Mouse (Mus musculus) kidney, postnatal 0 days (tissue): ENCODE results near the gene Rbpjl. TPM values are rescaled to one million over a fixed set of nuclear protein-coding genes. Genes with fewer than 3 reads are reported as not detected.

Experiments
- ATAC-seq: fragments of 200-750 bp; cut with Nextera tagmentation; replicated peaks from 2 replicates; pipeline ENCODE4 v1.8.0; 2017; ENCODE audit warnings: low read depth, moderate number of reproducible peaks, moderate TSS enrichment, moderate library complexity; ENCODE audit not compliant: low FRiP score
- DNase-seq: peaks from one replicate; pipeline ENCODE4 v3.0.0-alpha.2; 2016; ENCODE audit warnings: low spot score
- H3K27ac ChIP-seq: fragments of 300-500 bp; sonication (generic); 2 replicates; pipeline ENCODE4 v1.5.1; 2014; ENCODE audit warnings: mild to moderate bottlenecking
- H3K27me3 ChIP-seq: fragments of 300-500 bp; sonication (generic); 2 replicates; pipeline ENCODE4 v1.6.1; 2014; ENCODE audit warnings: low read length, mixed read lengths; ENCODE audit not compliant: insufficient read depth
- H3K36me3 ChIP-seq: fragments of 300-500 bp; sonication (generic); 2 replicates; pipeline ENCODE4 v1.6.1; 2014; ENCODE audit warnings: low read length, mixed read lengths; ENCODE audit not compliant: insufficient read depth
- H3K4me1 ChIP-seq: fragments of 300-500 bp; sonication (generic); replicated peaks from 2 replicates; pipeline ENCODE4 v1.6.1; 2014; ENCODE audit warnings: antibody characterized with exemption, low read length, mixed read lengths; ENCODE audit not compliant: insufficient read depth
- H3K4me2 ChIP-seq: fragments of 300-500 bp; sonication (generic); 2 replicates; pipeline ENCODE4 v1.6.1; 2014; ENCODE audit warnings: mild to moderate bottlenecking, low read length, moderate library complexity, mixed read lengths
- H3K4me3 ChIP-seq: fragments of 300-500 bp; sonication (generic); replicated peaks from 2 replicates; pipeline ENCODE4 v1.5.1; 2014; ENCODE audit warnings: low read depth, low read length
- H3K9ac ChIP-seq: fragments of 300-500 bp; sonication (generic); 2 replicates; pipeline ENCODE4 v1.6.1; 2014; ENCODE audit warnings: low read depth, low read length
- H3K9me3 ChIP-seq: fragments of 300-500 bp; sonication (generic); replicated peaks from 2 replicates; pipeline ENCODE4 v1.6.1; 2016; ENCODE audit warnings: low read length, inconsistent platforms, mixed read lengths
- CTCF ChIP-seq: IDR thresholded peaks from 2 replicates; pipeline ENCODE4 v1.5.1; 2016; ENCODE audit warnings: antibody characterized with exemption, low read depth, mild to moderate bottlenecking, moderate library complexity
- WGBS: fragments of 180-500 bp; shearing (Covaris S2); extraction: QIAGEN DNeasy Blood & Tissue Kit; methylation state at CpG from one replicate; pipeline ENCODE4 v1.1.7; 2014; 5-methylcytosine and 5-hydroxymethylcytosine counted together
- polyA plus RNA-seq: library from polyadenylated mRNA; unstranded; fragments of >200 nt; fragmentation: Nextera tagmentation; extraction: Ambion mirVana; gene quantifications from 2 replicates; pipeline ENCODE4 v1.2.1, GENCODE M21; 2015

Gene Rbpjl
- polyA plus RNA-seq, 1 experiment from 2014 or later, result not detected

- no peak for DNase-seq
- H3K9ac ChIP-seq, result no peak overlapping the region
- WGBS, result 24% methylated on average over 14 of the region's 14 CpGs
- no peak overlapping the region for H3K27ac ChIP-seq
- peaks cover 67% of the 10 kb centered on the region for H3K27me3 ChIP-seq
- H3K4me1 ChIP-seq, result peaks cover 9% of the 10 kb centered on the region
- no peak for ATAC-seq
- H3K4me3 ChIP-seq, result no peak overlapping the region
- H3K36me3 ChIP-seq, result no peaks in the 10 kb centered on the region
- no peaks in the 10 kb centered on the region for H3K9me3 ChIP-seq
- H3K4me2 ChIP-seq, result no peak overlapping the region
- no peak for TF ChIP-seq CTCF
Measured at GRCm38 (mm10) chr2:164403396-164404081, 598 bp downstream of the Rbpjl start.

- Histone ChIP-seq H3K9ac (0 out of 2 replicates have a peak overlapping the region, but pooled peaks have one; percentile 35), H3K36me3 (no peaks in the 10 kb centered on the region), H3K4me3 (peak overlapping the region; percentile 33), H3K9me3 (no peaks in the 10 kb centered on the region), H3K4me2 (peak overlapping the region; percentile 71), H3K27me3 (peaks cover 68% of the 10 kb centered on the region), H3K27ac (no peak overlapping the region), H3K4me1 (peaks cover 9% of the 10 kb centered on the region)
- peak; percentile 50; the same call in 1 of the 2 replicates for ATAC-seq
- TF ChIP-seq CTCF, result no peak
- DNase-seq, result peak; percentile 62
- WGBS, result under 1% methylated on average over 49 of the region's 49 CpGs
Measured at GRCm38 (mm10) chr2:164404082-164404990, 1.4 kb downstream of the Rbpjl start.

- Histone ChIP-seq H3K4me1 (peaks cover 9% of the 10 kb centered on the region), H3K4me2 (peak within 1 kb of the TSS; percentile 71), H3K27ac (no peak within 1 kb of the TSS), H3K9me3 (no peaks in the 10 kb centered on the region), H3K9ac (0 out of 2 replicates have a peak within 1 kb of the TSS, but pooled peaks have one; percentile 35), H3K27me3 (peaks cover 62% of the 10 kb centered on the region), H3K36me3 (no peaks in the 10 kb centered on the region), H3K4me3 (peak within 1 kb of the TSS; percentile 33)
- ATAC-seq (no peak), DNase-seq (no peak)
- no peak for TF ChIP-seq CTCF
- 11% methylated on average over 9 of the region's 9 CpGs for WGBS
Measured at GRCm38 (mm10) chr2:164405060-164405459, 2.1 kb downstream of the Rbpjl start, which contains the start of gene Matn4. Gene Matn4, minus strand, starts transcription at chr2:164405160.

- ATAC-seq (no peak), DNase-seq (no peak)
- H3K9me3 ChIP-seq, result no peaks in the 10 kb centered on the region
- TF ChIP-seq CTCF, result no peak
- no peaks in the 10 kb centered on the region for H3K36me3 ChIP-seq
- 45% methylated on average over 5 of the region's 5 CpGs for WGBS
- H3K27me3 ChIP-seq, result peaks cover 61% of the 10 kb centered on the region
- H3K4me1 ChIP-seq, result peaks cover 7% of the 10 kb centered on the region
- H3K4me2 ChIP-seq, result no peak overlapping the region
- no peak overlapping the region for H3K27ac ChIP-seq
- no peak overlapping the region for H3K9ac ChIP-seq
- no peak overlapping the region for H3K4me3 ChIP-seq
Measured at GRCm38 (mm10) chr2:164405519-164405918, 2.6 kb downstream of the Rbpjl start.

- DNase-seq (peak; percentile 80), ATAC-seq (no peak)
- Histone ChIP-seq H3K9me3 (no peaks in the 10 kb centered on the region), H3K27ac (no peak overlapping the region), H3K9ac (no peak overlapping the region), H3K4me1 (peaks cover 3% of the 10 kb centered on the region; the same call in 1 of the 2 replicates), H3K4me2 (no peak overlapping the region; the same call in 1 of the 2 replicates), H3K4me3 (no peak overlapping the region), H3K27me3 (peaks cover 43% of the 10 kb centered on the region), H3K36me3 (no peaks in the 10 kb centered on the region)
- 2% methylated on average over 22 of the region's 22 CpGs for WGBS
- TF ChIP-seq CTCF, result peak; percentile 91
Measured at GRCm38 (mm10) chr2:164407708-164408107, 4.8 kb downstream of the Rbpjl start.

- Histone ChIP-seq H3K4me3 (no peak overlapping the region), H3K9ac (0 out of 2 replicates have a peak overlapping the region, but pooled peaks have one; percentile 2), H3K4me2 (peak overlapping the region; percentile 37), H3K27me3 (peaks cover 5% of the 10 kb centered on the region; the same call in 1 of the 2 replicates), H3K36me3 (no peaks in the 10 kb centered on the region), H3K9me3 (no peaks in the 10 kb centered on the region), H3K27ac (no peak overlapping the region), H3K4me1 (no peaks in the 10 kb centered on the region)
- ATAC-seq (no peak; the same call in 1 of the 2 replicates), DNase-seq (no peak)
- 34% methylated on average over 25 of the region's 28 CpGs for WGBS
- TF ChIP-seq CTCF, result no peak
Measured at GRCm38 (mm10) chr2:164414167-164414566, 11.2 kb downstream of the Rbpjl start.
